Mouse (Mus musculus) heart, postnatal 0 days (tissue): Measurements from ENCODE around the gene Mgat4b.

Source experiments
- CTCF ChIP-seq: IDR thresholded peaks from 2 replicates; pipeline ENCODE4 v1.5.1; 2016; ENCODE audit warnings: antibody characterized with exemption, control low read depth, low read depth
- EP300 ChIP-seq: IDR thresholded peaks from 2 replicates; pipeline ENCODE4 v1.6.1; 2016; ENCODE audit warnings: antibody characterized with exemption, low read depth

DNA sequence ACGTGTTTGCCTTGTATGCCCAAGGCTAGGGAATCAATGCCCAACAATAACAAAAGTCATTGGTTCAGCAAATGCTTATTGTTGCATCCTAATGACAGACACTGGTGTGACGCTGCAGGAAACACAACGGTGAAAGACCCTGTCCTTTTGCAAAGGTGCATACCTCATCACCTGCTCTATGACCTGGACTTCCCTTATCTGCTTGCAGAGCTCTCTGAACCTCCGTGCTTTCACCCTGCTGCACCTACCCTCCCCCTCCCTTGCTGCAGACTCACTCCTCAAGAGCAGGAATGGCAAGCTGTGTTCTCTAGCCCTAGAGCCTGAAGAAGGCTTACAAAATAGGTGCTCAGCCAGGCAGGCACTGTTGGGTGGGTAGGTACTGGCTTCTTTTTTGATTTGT is 15.9 kb upstream of the Mgat4b start:
- TF ChIP-seq EP300: no peak
- TF ChIP-seq CTCF: no peak
